Mouse (Mus musculus): Measurements from ENCODE around the gene Padi3. TPM values are rescaled to one million over a fixed set of nuclear protein-coding genes. Genes with fewer than 3 reads are reported as not detected.

Padi3 gene
- polyA plus RNA-seq, 1 experiment from 2014 or later, result 0.05 TPM

DNA sequence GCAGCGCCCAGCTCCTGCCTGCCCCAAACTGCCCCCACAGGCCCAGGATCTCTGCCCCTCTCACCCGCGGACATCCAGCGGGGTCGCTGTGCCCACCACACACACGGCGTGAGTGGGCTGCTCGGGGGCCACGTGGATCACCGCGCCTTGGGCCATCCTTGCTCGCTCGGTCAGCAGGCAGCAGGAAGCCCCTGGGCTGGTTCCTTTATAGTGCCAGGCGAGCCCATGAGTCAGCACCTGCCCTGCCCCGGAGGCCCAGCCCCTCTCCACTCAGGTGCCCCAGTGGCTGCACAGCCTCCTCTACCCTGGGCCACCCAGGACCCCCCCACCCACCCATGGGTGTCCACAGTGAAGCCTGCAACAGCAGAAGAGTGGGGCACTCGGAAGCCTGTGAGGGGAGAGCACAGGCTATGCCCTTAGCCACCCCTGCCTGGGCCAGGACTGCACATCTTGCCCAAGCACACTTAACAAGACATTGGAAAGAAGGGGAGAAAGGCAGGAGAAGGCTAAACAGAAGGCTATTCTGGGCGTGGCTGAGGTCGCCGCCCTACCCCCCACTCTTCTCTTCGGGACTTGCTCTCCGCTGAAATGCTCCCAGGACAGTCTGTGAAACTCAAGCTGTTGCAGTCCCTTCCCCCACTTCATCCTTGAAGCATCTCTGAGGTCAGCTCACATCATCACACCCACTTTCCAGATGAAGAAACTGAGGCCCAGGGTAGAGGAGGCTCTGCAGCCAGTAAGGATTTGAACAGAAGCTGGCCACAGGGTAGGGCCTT lies 36.2 kb downstream of the Padi3 start, which contains the start of gene Padi4:
Padi4 (minus strand) TSS at position 212 of the 776 bp plus-strand sequence.
- no peaks in the 10 kb centered on the region for H3K36me3 ChIP-seq
- ATAC-seq (ENCODE audit: low FRiP score, low read depth), result no peak
- H3K27ac ChIP-seq (replicated peaks), result no peak within 1 kb of the TSS

DNA sequence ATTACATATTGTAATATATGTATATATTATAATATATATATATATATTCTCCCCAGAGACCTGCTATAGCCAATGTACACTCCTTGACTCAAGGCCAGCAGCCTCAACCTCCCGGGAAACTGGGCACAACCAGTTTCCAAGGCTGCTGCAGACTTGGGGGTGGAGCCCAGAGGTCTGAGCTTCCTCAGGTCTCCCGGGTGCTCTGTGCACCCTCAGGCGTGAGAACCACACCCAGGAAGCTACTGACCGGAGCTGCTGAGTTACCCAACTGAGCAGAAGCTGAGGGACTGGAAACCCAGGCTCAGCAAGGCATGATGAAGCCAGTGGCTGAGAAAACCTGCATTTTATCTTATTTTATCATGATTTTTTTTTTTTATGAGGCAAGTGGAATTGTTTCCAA lies 39.4 kb downstream of the Padi3 start:
- WGBS, result 63% methylated on average over 4 of the region's 4 CpGs
- Histone ChIP-seq H3K9me3 (no peaks in the 10 kb centered on the region), H3K36me3 (no peaks in the 10 kb centered on the region), H3K4me2 (replicated peaks) (no peak overlapping the region), H3K4me1 (peaks cover 4% of the 10 kb centered on the region; the same call in 1 of the 2 replicates), H3K4me3 (no peak overlapping the region), H3K27ac (replicated peaks) (no peak overlapping the region), H3K9ac (replicated peaks) (no peak overlapping the region), H3K27me3 (no peaks in the 10 kb centered on the region)
- ATAC-seq (ENCODE audit: low FRiP score, low read depth), result no peak

More for the DNA sequence above, 36.2 kb downstream of the Padi3 start, which contains the start of gene Padi4:
- H3K27me3 ChIP-seq, result no peaks in the 10 kb centered on the region
- no peaks in the 10 kb centered on the region for H3K9me3 ChIP-seq
- 87% methylated on average over 21 of the region's 21 CpGs for WGBS
- H3K4me1 ChIP-seq, result peaks cover 4% of the 10 kb centered on the region; the same call in 1 of the 2 replicates
- H3K4me2 ChIP-seq (replicated peaks), result no peak within 1 kb of the TSS
- H3K4me3 ChIP-seq, result no peak within 1 kb of the TSS
- no peak within 1 kb of the TSS for H3K9ac ChIP-seq (replicated peaks)

DNA sequence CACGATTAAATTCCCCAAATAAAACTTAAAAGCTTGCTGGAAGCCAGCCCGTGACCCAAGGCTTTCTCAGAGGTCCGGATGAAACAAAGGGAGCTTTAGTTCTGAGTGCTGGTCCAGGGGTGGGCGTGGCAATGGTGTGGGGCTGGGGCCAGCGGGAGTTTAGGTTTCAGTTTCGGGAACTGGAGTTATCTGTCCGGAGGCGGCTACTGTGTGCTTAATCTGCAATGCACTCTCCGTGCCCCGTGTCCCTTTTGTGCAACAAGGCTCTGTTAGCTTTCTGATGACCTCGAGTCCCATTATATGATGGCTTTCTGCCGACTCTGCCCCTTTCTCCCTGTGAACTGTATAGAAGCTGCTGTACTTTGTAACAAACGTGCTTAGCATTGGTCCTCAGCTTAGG lies 40.0 kb downstream of the Padi3 start:
- Histone ChIP-seq H3K4me3 (no peak overlapping the region), H3K4me2 (replicated peaks) (peak overlapping the region; percentile 18), H3K9ac (replicated peaks) (no peak overlapping the region), H3K36me3 (no peaks in the 10 kb centered on the region), H3K27ac (replicated peaks) (no peak overlapping the region), H3K27me3 (no peaks in the 10 kb centered on the region), H3K4me1 (peaks cover 4% of the 10 kb centered on the region; the same call in 1 of the 2 replicates), H3K9me3 (no peaks in the 10 kb centered on the region)
- WGBS, result 7% methylated on average over 13 of the region's 13 CpGs
- no peak for ATAC-seq (ENCODE audit: low FRiP score, low read depth)

DNA sequence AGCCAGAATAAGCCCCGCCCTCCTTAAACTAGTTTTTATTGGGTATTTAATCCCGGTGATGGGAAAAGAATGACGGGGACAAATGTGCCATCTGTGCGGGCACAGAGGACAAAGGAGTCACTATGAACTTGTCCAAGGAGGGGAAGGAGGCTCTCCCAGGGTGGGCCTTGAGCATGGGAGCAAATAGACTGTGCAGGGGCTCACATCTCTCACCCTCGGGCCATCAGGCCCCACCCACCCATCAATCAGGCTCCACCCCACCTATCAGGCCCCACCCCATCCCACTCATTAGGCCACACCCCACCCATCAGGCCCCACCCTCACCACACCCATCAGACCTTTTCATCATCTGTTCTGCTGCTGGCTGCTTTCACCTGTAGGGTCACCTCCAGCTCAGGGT lies 41.5 kb downstream of the Padi3 start:
- no peaks in the 10 kb centered on the region for H3K27me3 ChIP-seq
- H3K9ac ChIP-seq (replicated peaks), result no peak overlapping the region
- peaks cover 4% of the 10 kb centered on the region; the same call in 1 of the 2 replicates for H3K4me1 ChIP-seq
- no peak overlapping the region for H3K4me3 ChIP-seq
- 79% methylated on average over 5 of the region's 5 CpGs for WGBS
- no peak for ATAC-seq (ENCODE audit: low FRiP score, low read depth)
- no peak overlapping the region for H3K4me2 ChIP-seq (replicated peaks)
- H3K36me3 ChIP-seq, result no peaks in the 10 kb centered on the region
- H3K9me3 ChIP-seq, result no peaks in the 10 kb centered on the region
- H3K27ac ChIP-seq (replicated peaks), result no peak overlapping the region

DNA sequence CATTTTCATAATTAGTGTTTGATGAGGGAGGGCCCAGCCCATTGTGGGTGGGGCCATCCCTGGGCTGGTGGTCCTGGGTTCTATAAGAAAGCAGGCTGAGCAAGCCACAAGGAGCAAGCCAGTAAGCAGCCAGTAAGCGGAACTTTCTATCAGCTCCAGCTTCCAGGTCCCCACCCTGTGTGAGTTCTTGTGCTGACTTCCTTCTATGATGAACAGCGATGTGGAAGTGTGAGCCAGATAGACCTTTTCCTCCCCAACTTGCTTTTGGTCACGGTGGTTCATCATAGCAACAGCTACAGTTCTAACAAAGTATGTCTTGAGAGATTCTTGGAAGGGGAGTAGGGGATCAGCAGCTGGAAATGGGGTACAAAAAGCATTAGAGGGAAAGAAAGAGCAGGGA lies 44.5 kb downstream of the Padi3 start:
- no peak overlapping the region for H3K4me2 ChIP-seq (replicated peaks)
- 82% methylated on average over 3 of the region's 3 CpGs for WGBS
- no peaks in the 10 kb centered on the region for H3K36me3 ChIP-seq
- H3K27ac ChIP-seq (replicated peaks), result no peak overlapping the region
- no peak overlapping the region for H3K4me3 ChIP-seq
- H3K9me3 ChIP-seq, result no peaks in the 10 kb centered on the region
- no peak overlapping the region for H3K9ac ChIP-seq (replicated peaks)
- peaks cover 4% of the 10 kb centered on the region; the same call in 1 of the 2 replicates for H3K4me1 ChIP-seq
- ATAC-seq (ENCODE audit: low FRiP score, low read depth), result no peak
- no peaks in the 10 kb centered on the region for H3K27me3 ChIP-seq

DNA sequence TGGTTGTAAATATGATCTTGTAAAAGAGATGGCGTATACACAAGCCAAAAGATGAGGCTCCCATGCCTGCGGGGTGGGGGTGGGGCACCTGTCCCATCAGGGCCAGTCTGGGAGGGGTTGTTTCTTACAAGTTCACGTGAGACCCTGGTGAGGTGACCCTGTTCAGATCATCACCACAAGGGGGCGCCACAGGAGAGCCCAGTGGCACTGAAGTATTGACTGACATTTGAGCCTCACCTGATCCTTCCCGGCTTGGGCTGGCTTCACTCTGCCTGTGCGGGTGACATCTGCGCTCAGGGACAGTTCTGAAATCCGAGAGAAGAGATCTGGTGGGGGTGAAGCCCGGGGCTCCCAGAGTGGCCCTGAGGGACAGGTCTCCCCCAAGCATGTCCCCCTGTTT lies 47.3 kb downstream of the Padi3 start:
- Histone ChIP-seq H3K27ac (replicated peaks) (no peak overlapping the region), H3K4me3 (no peak overlapping the region), H3K4me1 (peaks cover 8% of the 10 kb centered on the region), H3K27me3 (no peaks in the 10 kb centered on the region), H3K4me2 (replicated peaks) (no peak overlapping the region), H3K9ac (replicated peaks) (no peak overlapping the region), H3K9me3 (no peaks in the 10 kb centered on the region), H3K36me3 (no peaks in the 10 kb centered on the region)
- ATAC-seq (ENCODE audit: low FRiP score, low read depth), result no peak
- WGBS, result 23% methylated on average over 9 of the region's 9 CpGs

DNA sequence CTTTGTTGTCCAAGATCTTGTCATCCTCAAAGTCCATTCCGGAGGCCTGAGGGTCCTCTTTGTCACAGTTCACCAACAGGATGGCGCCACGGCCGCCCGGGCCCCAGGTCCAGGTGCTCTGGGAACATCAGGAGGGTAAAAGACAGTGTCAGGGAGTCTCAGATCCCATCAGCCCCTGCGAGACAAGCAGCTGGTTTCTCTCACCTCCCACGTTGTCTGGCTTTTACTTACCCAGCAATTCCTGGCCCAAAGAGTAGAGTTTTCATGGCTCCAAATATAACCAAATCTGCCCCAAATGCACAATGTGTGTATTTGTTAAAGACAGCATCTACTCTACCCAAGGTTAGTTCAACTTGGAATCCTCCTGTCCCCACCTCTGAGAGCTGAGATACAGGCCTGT lies 48.8 kb downstream of the Padi3 start:
- H3K9ac ChIP-seq (replicated peaks), result no peak overlapping the region
- ATAC-seq (ENCODE audit: low FRiP score, low read depth), result no peak
- no peak overlapping the region for H3K4me2 ChIP-seq (replicated peaks)
- H3K4me3 ChIP-seq, result no peak overlapping the region
- 91% methylated on average over 7 of the region's 7 CpGs for WGBS
- peaks cover 18% of the 10 kb centered on the region for H3K4me1 ChIP-seq
- no peaks in the 10 kb centered on the region for H3K27me3 ChIP-seq
- no peak overlapping the region for H3K27ac ChIP-seq (replicated peaks)
- no peaks in the 10 kb centered on the region for H3K36me3 ChIP-seq
- no peaks in the 10 kb centered on the region for H3K9me3 ChIP-seq

DNA sequence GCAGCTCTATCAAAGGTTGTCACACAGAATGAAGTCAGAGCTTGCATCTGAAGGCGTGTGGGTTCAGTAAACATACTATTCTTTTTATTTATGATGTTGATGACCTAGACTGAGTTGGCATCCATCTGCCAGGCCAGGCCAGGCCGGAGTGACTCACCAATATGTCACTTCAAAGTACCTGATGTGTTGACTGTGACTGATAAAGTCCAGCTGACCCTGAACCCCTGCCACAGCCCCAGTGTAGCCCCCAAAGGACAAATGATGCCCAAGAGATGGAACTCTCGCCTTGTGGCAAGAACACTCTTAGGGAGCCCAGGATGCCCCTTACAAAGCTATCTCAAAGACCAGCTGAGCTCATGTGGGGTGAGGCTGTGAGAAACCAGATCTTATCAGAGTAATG lies 54.6 kb downstream of the Padi3 start:
- no peaks in the 10 kb centered on the region for H3K36me3 ChIP-seq
- no peak overlapping the region for H3K4me3 ChIP-seq
- no peak overlapping the region for H3K9ac ChIP-seq (replicated peaks)
- H3K4me1 ChIP-seq, result peaks cover 18% of the 10 kb centered on the region
- no peaks in the 10 kb centered on the region for H3K9me3 ChIP-seq
- no peaks in the 10 kb centered on the region; the same call in 1 of the 2 replicates for H3K27me3 ChIP-seq
- 86% methylated on average over 3 of the region's 3 CpGs for WGBS
- no peak overlapping the region for H3K27ac ChIP-seq (replicated peaks)
- H3K4me2 ChIP-seq (replicated peaks), result no peak overlapping the region
- no peak for ATAC-seq (ENCODE audit: low FRiP score, low read depth)

DNA sequence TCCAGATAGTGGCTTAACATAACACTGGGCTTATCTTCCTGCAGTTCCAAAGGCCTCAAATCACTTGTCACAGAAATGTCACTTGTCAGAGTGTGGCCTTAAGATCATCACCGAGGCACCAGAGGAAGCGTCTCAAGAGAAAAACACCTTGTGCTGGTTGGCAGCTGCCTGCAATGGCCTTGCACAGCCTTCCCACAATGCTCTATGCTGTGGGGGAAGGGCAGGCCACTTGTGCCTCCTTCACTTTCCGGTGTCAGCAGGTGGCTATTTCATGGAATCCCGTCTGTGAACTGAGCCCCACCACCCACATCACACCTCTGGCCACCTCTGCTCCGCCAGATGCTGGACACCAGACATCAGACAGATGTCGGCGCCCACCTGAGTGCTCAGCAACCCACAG lies 57.1 kb downstream of the Padi3 start:
- Histone ChIP-seq H3K9me3 (no peaks in the 10 kb centered on the region), H3K36me3 (no peaks in the 10 kb centered on the region), H3K4me3 (no peak overlapping the region), H3K27ac (replicated peaks) (no peak overlapping the region), H3K4me2 (replicated peaks) (no peak overlapping the region), H3K4me1 (peaks cover 19% of the 10 kb centered on the region), H3K27me3 (no peaks in the 10 kb centered on the region; the same call in 1 of the 2 replicates), H3K9ac (replicated peaks) (no peak overlapping the region)
- no peak for ATAC-seq (ENCODE audit: low FRiP score, low read depth)
- 77% methylated on average over 7 of the region's 7 CpGs for WGBS

DNA sequence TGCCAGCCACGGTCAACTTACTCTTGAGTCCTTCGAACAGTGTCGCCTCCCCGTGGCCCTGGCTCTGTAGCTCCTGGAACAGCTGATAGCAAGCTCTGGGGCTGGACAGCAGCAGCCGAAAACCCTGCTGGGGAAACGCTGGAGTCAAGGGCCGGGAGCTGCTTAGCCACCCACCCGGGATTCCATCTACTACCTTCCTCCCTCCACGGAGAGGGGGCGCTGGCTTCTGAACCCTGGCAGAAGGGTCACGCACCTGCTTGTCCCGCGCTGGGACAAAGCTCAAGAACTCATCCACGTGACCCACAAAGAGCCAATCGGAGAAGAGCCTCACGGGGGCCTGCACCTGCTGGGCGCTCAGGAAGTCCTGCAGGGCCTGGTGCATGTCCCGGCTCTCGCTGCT lies 60.1 kb downstream of the Padi3 start:
- Histone ChIP-seq H3K27ac (replicated peaks) (no peak overlapping the region), H3K4me2 (replicated peaks) (peak overlapping the region; percentile 52), H3K27me3 (peaks cover 11% of the 10 kb centered on the region; the same call in 1 of the 2 replicates), H3K36me3 (no peaks in the 10 kb centered on the region), H3K4me3 (peak overlapping the region; percentile 25), H3K4me1 (peaks cover 14% of the 10 kb centered on the region), H3K9me3 (no peaks in the 10 kb centered on the region), H3K9ac (replicated peaks) (no peak overlapping the region)
- 5% methylated on average over 19 of the region's 19 CpGs for WGBS
- ATAC-seq (ENCODE audit: low FRiP score, low read depth), result no peak

DNA sequence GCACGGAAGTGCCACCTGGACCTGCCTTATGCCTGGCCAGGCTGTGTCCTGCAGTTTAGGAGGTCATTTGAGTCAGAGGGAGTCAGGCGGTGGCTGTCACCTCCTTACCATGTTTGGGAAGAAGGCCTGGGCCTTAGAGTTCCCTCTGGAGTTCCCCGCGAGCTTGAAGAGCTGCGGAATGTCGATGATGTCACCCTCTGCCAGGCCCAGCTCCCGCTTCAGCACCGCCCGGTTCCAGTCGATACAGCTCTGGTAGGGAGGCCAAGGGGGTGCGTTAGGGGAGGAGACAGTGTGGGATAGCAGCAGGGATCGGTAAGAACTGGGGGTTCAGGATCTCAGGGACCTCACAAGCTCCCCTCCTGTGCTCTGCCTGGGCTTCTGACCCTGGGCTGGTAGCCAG lies 62.5 kb downstream of the Padi3 start:
- H3K27ac ChIP-seq (replicated peaks), result no peak overlapping the region
- no peak overlapping the region for H3K4me3 ChIP-seq

DNA sequence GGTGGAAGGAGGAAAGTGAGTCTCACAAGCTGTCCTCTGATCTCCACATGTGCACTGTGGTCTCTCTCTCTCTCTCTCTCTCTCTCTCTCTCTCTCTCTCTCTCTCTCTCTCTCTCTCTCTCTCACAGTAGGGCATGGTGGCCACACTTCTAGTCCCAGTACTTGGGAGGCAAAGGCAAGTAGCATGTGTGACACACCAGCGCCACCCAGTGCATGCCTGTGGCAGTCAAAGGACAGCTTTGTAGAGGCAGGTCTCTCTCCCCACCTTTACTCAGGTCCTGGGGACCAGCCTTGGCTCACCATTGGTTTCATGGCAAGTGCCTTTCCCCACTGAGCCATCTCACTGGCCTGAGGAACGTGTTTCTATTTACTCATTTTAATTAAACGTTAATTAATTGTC lies 65.8 kb downstream of the Padi3 start:
- H3K27me3 ChIP-seq, result peaks cover 11% of the 10 kb centered on the region; the same call in 1 of the 2 replicates
- no peak overlapping the region for H3K4me2 ChIP-seq (replicated peaks)
- no peak for ATAC-seq (ENCODE audit: low FRiP score, low read depth)
- H3K9me3 ChIP-seq, result no peaks in the 10 kb centered on the region
- H3K9ac ChIP-seq (replicated peaks), result no peak overlapping the region
- H3K36me3 ChIP-seq, result no peaks in the 10 kb centered on the region
- 12% methylated on average over 3 of the region's 3 CpGs for WGBS
- no peak overlapping the region for H3K4me3 ChIP-seq
- peaks cover 19% of the 10 kb centered on the region; the same call in 1 of the 2 replicates for H3K4me1 ChIP-seq
- no peak overlapping the region for H3K27ac ChIP-seq (replicated peaks)

More for the DNA sequence above, 62.5 kb downstream of the Padi3 start:
- peaks cover 11% of the 10 kb centered on the region; the same call in 1 of the 2 replicates for H3K27me3 ChIP-seq
- H3K36me3 ChIP-seq, result no peaks in the 10 kb centered on the region
- H3K4me2 ChIP-seq (replicated peaks), result no peak overlapping the region
- ATAC-seq (ENCODE audit: low FRiP score, low read depth), result no peak
- H3K9ac ChIP-seq (replicated peaks), result no peak overlapping the region
- 35% methylated on average over 12 of the region's 12 CpGs for WGBS
- H3K9me3 ChIP-seq, result no peaks in the 10 kb centered on the region
- H3K4me1 ChIP-seq, result peaks cover 18% of the 10 kb centered on the region

Measured in midbrain, embryonic 12.5 days (tissue).